In genomic region chr1:163929636-163930457, GRCm38 (mm10) we compare ENCODE assay signal across 7 mouse cellular contexts. TPM values are rescaled to one million over a fixed set of nuclear protein-coding genes. Genes with fewer than 3 reads are reported as not detected.
A peak's percentile ranks its signal among the peaks of the same experiment; 100 is the strongest.
DNase-seq lines count a peak whose midpoint lies in the region; ATAC-seq and TF ChIP-seq lines count a peak whose summit lies in the region.

No protein-coding gene starts in this region.

- peak overlapping the region; percentile 99 for H3K9ac ChIP-seq in intestine, postnatal 0 days (ENCODE audit: low read depth, low read length)
- peak overlapping the region; percentile 96 for H3K9ac ChIP-seq in midbrain, embryonic 12.5 days (replicated peaks)

- 0 out of 2 replicates have a peak, but pooled peaks have one; percentile 6 for TF ChIP-seq CTCF in intestine, postnatal 0 days (IDR thresholded peaks at IDR 0.05; ENCODE audit: low read depth)
- 0 out of 2 replicates have a peak, but pooled peaks have one; percentile 5 for TF ChIP-seq CTCF in small intestine, adult 2 months (IDR thresholded peaks at IDR 0.05; ENCODE audit: extremely low read depth, insufficient read length, insufficient replicate concordance, low read depth, low read length)

- TF ChIP-seq POLR2A in small intestine, adult 2 months (IDR thresholded peaks at IDR 0.05; ENCODE audit: low read depth, low read length) = peak; percentile 11; the same call in 1 of the 2 replicates

- under 1% methylated on average over 77 of the region's 77 CpGs for WGBS in embryonic facial prominence, embryonic 10.5 days
- WGBS in intestine, postnatal 0 days = under 1% methylated on average over 77 of the region's 77 CpGs
- 0% methylated on average over 60 of the region's 77 CpGs for WGBS in midbrain, embryonic 12.5 days
- under 1% methylated on average over 77 of the region's 77 CpGs for WGBS in small intestine, adult 2 months

- no peaks in the 10 kb centered on the region for H3K27me3 ChIP-seq in embryonic facial prominence, embryonic 10.5 days (replicated peaks; ENCODE audit: low read depth, poor library complexity, severe bottlenecking)
- H3K27me3 ChIP-seq in intestine, postnatal 0 days (replicated peaks; ENCODE audit: control insufficient read depth, insufficient read depth, low read length) = no peaks in the 10 kb centered on the region
- H3K27me3 ChIP-seq in midbrain, embryonic 12.5 days = no peaks in the 10 kb centered on the region
- H3K27me3 ChIP-seq in small intestine, adult 2 months (ENCODE audit: control insufficient read depth, insufficient read depth, low read length) = no peaks in the 10 kb centered on the region

- DNase-seq in adrenal gland, postnatal 10 days = peak; percentile 93
- DNase-seq in embryonic facial prominence, embryonic 10.5 days (ENCODE audit: low spot score) = peak; percentile 91
- peak; percentile 38 for DNase-seq in gonadal fat pad, adult 2 months (ENCODE audit: low read depth)
- DNase-seq in left cerebral cortex, postnatal 4 days = peak; percentile 94

- H3K4me2 ChIP-seq in intestine, postnatal 0 days (replicated peaks; ENCODE audit: low read depth) = peak overlapping the region; percentile 82
- H3K4me2 ChIP-seq in midbrain, embryonic 12.5 days (replicated peaks) = peak overlapping the region; percentile 84

- H3K4me3 ChIP-seq in embryonic facial prominence, embryonic 10.5 days = peak overlapping the region; percentile 96
- peak overlapping the region; percentile 91 for H3K4me3 ChIP-seq in intestine, postnatal 0 days (ENCODE audit: low read depth, low read length)
- H3K4me3 ChIP-seq in midbrain, embryonic 12.5 days = peak overlapping the region; percentile 91
- peak overlapping the region; percentile 85 for H3K4me3 ChIP-seq in small intestine, adult 2 months (ENCODE audit: low read depth, low read length)

- peaks cover 18% of the 10 kb centered on the region for H3K36me3 ChIP-seq in embryonic facial prominence, embryonic 10.5 days (replicated peaks)
- peaks cover 12% of the 10 kb centered on the region for H3K36me3 ChIP-seq in intestine, postnatal 0 days (ENCODE audit: control insufficient read depth, insufficient read depth)
- H3K36me3 ChIP-seq in midbrain, embryonic 12.5 days = peaks cover 13% of the 10 kb centered on the region; the same call in 1 of the 2 replicates
- peaks cover 11% of the 10 kb centered on the region for H3K36me3 ChIP-seq in small intestine, adult 2 months (ENCODE audit: control insufficient read depth, insufficient read depth, low read length)

- peak; percentile 92 for ATAC-seq in intestine, postnatal 0 days
- ATAC-seq in midbrain, embryonic 12.5 days (ENCODE audit: low FRiP score, low read depth) = peak; percentile 95

- intact Hi-C loops in left cerebral cortex, postnatal 4 days (cut with DNase I) = no loop called here

- H3K4me1 ChIP-seq in embryonic facial prominence, embryonic 10.5 days = peaks cover 20% of the 10 kb centered on the region
- H3K4me1 ChIP-seq in intestine, postnatal 0 days (replicated peaks; ENCODE audit: control insufficient read depth, insufficient read depth, low read length) = no peaks in the 10 kb centered on the region
- peaks cover 17% of the 10 kb centered on the region for H3K4me1 ChIP-seq in midbrain, embryonic 12.5 days
- H3K4me1 ChIP-seq in small intestine, adult 2 months (ENCODE audit: control insufficient read depth, insufficient read depth, insufficient read length, low read length) = peaks cover 10% of the 10 kb centered on the region

- peak overlapping the region; percentile 91 for H3K27ac ChIP-seq in embryonic facial prominence, embryonic 10.5 days (replicated peaks)
- peak overlapping the region; percentile 89 for H3K27ac ChIP-seq in intestine, postnatal 0 days (ENCODE audit: low read depth, low read length)
- peak overlapping the region; percentile 85 for H3K27ac ChIP-seq in midbrain, embryonic 12.5 days (replicated peaks)
- peak overlapping the region; percentile 79 for H3K27ac ChIP-seq in small intestine, adult 2 months (ENCODE audit: insufficient read depth, low read depth, low read length)

- no peaks in the 10 kb centered on the region for H3K9me3 ChIP-seq in embryonic facial prominence, embryonic 10.5 days
- no peaks in the 10 kb centered on the region for H3K9me3 ChIP-seq in intestine, postnatal 0 days (ENCODE audit: control insufficient read depth)
- no peaks in the 10 kb centered on the region for H3K9me3 ChIP-seq in midbrain, embryonic 12.5 days

RNA-seq across cellular contexts. Expression of gene Scyl3, which starts 0.9 kb away (rescaled TPM):
- 10 to 100 TPM; 17.4 to 18.7 TPM for total RNA-seq in adrenal gland, postnatal 10 days (2021)
- polyA plus RNA-seq in embryonic facial prominence, embryonic 10.5 days (2016; fragmentation: Nextera tagmentation; extraction: Ambion mirVana) = 18.4 and 18.6 TPM in 2 replicates
- 11.3 and 11.7 TPM in 2 replicates for polyA plus RNA-seq in gonadal fat pad, adult 2 months (2012; rRNA removed)
- polyA plus RNA-seq in intestine, postnatal 0 days (2015; fragmentation: Nextera tagmentation; extraction: Ambion mirVana) = 14.9 and 16.2 TPM in 2 replicates
- 10 to 100 TPM; 22.2 to 23.3 TPM for total RNA-seq in left cerebral cortex, postnatal 4 days (2021)
- 22.5 and 23.3 TPM in 2 replicates for polyA plus RNA-seq in midbrain, embryonic 12.5 days (2016; fragmentation: Nextera tagmentation; extraction: Ambion mirVana)
- polyA plus RNA-seq in small intestine, adult 2 months (2012; rRNA removed) = 3.6 and 4.6 TPM in 2 replicates

Comparison
In these comparisons a context has a peak if more than half of its experiments do, and no peak if none do; other contexts are left out.
1. Peak in every context shown above with its lines: DNase-seq, ATAC-seq, H3K4me3 ChIP-seq and H3K27ac ChIP-seq.
2. DNase-seq: peak in every context shown above with its lines; median percentile 94 in left cerebral cortex, postnatal 4 days; 93 in adrenal gland, postnatal 10 days; 91 in embryonic facial prominence, embryonic 10.5 days; 38 in gonadal fat pad, adult 2 months.